Mouse (Mus musculus): ENCODE results near the gene Lpar2. TPM values are rescaled to one million over a fixed set of nuclear protein-coding genes. Genes with fewer than 3 reads are reported as not detected.

Lpar2 gene
- total RNA-seq (2017), result 0.11 to 2.0 TPM (median 0.48 TPM) in 3 replicates

DNA sequence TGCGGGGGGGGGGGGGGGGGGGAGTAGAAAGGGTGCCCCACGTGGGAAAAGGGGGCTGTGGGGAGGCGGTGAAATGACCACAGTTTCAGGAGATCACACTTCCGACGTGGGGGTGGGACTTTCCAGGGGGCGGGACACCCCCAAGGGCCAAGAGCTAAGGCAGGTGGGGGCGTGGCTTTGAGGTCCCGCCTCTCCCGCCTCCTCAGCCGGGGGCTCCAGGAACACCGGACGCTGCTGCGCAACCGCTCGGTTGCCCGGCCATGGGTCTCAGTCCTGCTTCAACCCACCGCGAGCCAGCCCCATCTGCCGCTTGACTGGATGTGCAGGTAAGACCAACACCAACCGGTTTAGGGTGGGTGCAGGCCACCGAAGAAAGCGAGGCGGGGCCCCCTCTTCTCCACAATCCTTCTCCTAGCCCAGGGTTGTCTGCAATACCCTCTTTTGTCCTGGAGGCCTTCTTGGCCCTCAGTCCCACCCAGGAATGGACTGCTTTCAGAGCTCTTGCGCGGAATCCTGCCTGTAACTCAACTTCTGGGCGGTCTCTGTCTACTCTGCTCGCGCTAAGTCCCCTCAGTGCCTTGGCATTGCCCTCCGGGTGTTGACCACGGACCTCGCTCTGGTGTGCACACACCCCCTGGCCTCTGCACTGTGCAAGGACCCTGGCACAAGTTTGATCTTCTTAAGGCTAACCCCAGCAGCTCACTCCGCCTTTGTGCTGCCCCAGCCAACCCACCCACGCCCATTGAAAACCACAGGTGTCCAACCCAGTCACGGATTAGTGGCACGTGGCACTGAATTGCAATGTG lies at the start of gene Lpar2:
Gene Lpar2 (plus strand): TSS at position 44 of the 806 bp plus-strand sequence.
- ATAC-seq (replicated peaks; ENCODE audit: insufficient number of reproducible peaks, low FRiP score, low TSS enrichment, poor library complexity, severe bottlenecking), result no peak

DNA sequence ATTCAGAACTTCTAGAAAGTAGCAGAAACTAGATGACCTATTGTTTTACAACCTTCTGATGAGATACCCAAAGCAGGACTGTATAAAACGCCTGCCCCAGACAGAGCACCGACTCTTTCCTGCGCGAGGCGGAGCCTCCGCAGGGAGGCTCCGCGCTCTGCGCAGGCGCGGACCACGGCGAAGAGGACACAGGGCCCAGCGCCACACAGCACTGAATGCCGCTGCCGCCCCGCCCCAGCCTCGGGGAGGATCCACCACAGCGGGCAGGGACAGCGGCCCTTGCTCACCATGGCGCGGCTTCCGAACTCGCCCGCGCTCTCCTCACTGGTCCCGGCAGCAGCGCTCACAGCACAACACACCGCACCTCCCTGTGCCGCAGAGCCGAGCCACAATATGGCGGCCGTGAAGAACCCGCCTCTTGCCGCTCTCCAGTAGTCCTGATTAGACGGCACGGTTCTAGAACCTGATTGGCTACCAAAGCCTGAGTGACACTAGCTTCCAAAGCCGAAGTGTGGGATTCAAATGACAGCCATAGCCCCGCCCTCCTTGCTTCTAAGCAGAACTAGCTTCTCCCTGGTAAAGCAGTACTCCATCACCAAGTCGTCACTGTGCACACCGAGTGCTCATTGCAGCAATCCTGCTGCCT lies 47.6 kb upstream of the Lpar2 start, which contains the start of gene Gm20422:
Gene Gm20422 (minus strand): TSS at position 384 of the 646 bp plus-strand sequence.
- peak; percentile 99 for ATAC-seq (replicated peaks; ENCODE audit: insufficient number of reproducible peaks, low FRiP score, low TSS enrichment, poor library complexity, severe bottlenecking)

DNA sequence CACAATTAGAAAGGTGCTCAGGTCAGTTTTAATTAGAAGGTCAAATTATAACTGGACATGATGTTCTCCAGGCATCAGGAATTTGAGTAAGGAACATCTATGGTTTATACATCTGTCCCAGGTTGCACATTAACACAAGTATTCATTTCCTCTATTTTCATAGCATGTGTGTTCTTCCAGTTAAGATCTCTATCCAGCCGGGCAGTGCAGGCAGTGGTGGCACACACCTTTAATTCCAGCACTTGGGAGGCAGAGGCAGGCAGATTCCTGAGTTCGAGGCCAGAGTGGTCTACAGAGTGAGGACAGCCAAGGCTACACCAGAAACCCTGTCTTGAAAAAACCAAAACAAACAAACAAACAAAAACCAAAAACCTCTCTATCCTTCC lies 47.1 kb upstream of the Lpar2 start:
- ATAC-seq (replicated peaks; ENCODE audit: insufficient number of reproducible peaks, low FRiP score, low TSS enrichment, poor library complexity, severe bottlenecking), result no peak

DNA sequence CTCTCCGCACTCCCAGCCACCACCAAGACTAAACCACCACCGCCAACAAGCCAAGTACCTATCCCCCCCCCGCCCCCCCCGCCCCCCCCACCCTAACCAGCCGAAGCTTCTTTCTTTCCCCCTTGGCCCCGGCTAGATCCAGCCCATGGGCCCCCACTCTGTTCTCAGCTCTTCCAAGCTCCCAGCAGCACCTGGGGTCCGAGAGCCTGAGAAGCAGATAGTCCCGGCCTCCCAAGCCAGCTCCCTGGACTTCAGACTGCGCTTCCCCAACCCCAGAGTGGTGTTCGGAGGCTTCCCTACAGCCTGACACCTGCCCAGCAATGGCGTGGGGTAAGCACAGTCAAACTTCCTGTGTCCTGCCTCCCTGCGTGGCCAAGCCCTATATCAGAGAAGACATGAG lies 45.1 kb upstream of the Lpar2 start:
- ATAC-seq (replicated peaks; ENCODE audit: insufficient number of reproducible peaks, low FRiP score, low TSS enrichment, poor library complexity, severe bottlenecking), result no peak

DNA sequence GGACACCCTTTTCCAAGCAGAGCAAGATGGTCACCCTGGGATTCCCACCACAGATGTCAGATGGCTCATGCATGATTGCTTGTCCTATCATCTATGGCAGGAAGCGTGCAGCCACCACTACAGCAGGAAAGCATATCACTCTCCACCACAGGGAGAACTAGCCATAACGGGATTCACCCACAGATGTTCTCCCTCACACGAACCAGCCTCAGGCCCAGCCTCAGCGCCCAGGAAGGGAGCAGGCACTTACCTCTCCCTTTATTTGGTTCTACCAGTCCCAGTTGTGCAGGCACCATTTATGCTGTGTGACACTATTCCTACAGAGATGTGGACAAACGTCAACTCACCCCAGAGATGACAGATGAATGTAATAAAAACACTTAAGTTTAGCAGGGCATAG lies 33.1 kb upstream of the Lpar2 start:
- no peak for ATAC-seq (replicated peaks; ENCODE audit: insufficient number of reproducible peaks, low FRiP score, low TSS enrichment, poor library complexity, severe bottlenecking)

DNA sequence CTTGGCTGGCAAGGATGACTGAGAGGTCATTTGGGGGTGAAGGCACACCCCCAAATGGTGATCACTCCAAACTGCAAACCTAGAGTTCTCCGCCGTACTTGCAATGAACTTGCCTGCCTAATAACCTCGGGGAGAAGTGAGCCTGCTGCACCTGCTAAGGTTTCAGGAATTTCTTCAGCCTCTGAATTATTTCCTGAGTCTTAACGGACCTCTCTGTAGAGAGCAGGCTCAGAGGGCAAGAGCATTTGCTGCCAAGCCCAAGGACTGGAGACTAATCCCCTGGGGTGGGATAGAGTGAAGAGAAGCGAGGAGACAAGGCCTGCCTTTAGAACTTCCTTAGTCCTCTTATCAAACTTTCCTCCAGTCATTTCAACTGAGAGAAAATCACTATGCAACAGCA lies 32.5 kb upstream of the Lpar2 start:
- ATAC-seq (replicated peaks; ENCODE audit: insufficient number of reproducible peaks, low FRiP score, low TSS enrichment, poor library complexity, severe bottlenecking), result no peak

DNA sequence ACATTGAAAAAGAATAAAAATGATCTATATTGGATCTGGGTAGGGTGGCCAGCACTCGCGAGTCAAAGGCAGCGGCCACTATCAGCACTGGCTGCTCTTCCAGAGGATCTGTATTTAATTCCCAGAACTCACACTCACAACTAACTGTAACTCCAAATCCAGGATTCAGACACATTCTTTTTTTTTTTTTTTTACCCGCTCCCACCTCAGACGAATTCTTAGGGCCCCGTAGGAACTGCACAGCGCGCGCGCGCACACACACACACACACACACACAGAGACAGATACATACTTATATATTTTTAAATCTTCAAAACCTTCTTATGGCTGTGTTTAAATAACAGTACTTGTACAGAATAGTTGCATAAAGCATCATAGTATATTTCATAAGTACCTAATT lies 31.9 kb upstream of the Lpar2 start:
- no peak for ATAC-seq (replicated peaks; ENCODE audit: insufficient number of reproducible peaks, low FRiP score, low TSS enrichment, poor library complexity, severe bottlenecking)

DNA sequence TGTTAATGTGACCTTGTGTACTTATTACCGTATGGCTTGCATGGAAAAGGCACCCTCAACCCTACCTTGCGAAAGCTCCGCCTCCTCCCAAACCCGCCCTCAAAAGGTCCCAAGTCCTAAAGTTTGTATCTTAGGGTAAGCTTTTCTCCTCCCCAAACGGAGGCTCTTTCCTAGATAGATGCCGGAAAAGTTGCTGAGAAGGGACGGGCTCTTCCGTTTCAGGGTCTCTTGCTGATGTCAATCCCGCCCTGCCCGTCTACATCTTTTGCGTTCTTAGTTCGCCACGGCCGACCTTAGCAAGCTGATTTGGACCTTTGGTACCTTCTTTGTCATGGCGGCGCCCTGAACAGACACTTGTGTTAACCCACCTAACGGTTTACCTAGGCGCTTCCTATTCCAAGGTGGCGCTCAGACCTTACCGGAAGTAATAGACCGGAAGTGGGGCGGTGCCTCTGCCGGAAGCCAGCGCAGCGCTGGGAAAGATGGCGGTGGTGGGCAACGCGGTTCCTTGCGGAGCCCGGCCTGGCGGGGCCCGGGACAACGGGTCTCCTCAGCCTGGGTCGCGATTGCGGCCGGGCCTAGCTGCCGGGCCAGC lies 31.4 kb upstream of the Lpar2 start, which contains the start of the genes Atp13a1 and Zfp866:
Gene Atp13a1 (plus strand): TSS at position 391 of the 595 bp plus-strand sequence.
Gene Zfp866 (minus strand): TSS at position 406 of the 595 bp plus-strand sequence.
- peak; percentile 93 for ATAC-seq (replicated peaks; ENCODE audit: insufficient number of reproducible peaks, low FRiP score, low TSS enrichment, poor library complexity, severe bottlenecking)

DNA sequence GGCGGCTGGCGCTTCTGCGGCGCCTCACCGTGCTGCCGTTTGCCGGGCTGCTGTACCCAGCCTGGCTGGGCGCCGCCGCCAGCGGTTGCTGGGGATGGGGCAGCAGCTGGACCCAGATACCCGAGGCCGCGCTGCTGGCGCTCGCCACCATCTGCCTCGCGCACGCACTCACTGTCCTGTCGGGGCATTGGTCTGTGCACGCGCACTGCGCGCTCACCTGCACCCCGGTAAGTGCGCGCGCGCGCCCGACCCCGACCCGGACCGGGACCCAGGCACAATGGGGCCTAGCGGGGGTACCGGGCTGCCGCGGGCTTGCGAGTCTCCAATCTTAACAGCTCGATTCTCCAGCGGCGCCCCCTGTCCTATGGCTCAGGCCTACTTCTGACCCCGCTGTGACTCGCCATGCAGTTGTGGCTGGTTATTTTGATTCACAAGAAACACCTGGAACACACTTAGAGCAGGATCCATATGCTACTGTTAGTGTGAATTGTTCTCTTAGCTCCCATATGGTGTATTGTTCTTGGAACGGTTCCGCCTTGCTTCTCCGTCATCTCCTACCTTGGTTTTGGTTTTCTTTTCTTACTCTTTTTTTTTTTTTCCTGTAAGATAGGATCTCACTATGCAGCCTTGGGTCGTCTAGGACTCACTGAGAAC lies 30.7 kb upstream of the Lpar2 start:
- no peak for ATAC-seq (replicated peaks; ENCODE audit: insufficient number of reproducible peaks, low FRiP score, low TSS enrichment, poor library complexity, severe bottlenecking)

DNA sequence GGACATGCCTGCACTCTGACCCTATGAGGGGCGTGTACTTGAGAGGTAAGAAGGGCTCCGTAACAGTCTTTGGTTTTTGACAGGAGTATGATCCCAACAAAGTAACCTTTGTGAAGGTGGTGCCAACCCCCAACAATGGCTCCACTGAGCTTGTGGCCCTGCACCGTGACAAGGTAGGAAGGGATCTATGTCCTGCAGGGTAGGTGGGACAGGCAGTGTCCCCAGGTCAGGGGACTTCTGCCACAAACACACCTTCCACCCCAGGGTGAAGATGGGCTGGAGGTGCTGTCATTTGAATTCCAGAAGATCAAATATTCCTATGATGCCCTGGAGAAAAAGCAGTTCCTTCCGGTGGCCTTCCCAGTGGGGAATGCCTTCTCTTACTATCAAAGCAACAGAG lies 28.6 kb upstream of the Lpar2 start:
- no peak for ATAC-seq (replicated peaks; ENCODE audit: insufficient number of reproducible peaks, low FRiP score, low TSS enrichment, poor library complexity, severe bottlenecking)

DNA sequence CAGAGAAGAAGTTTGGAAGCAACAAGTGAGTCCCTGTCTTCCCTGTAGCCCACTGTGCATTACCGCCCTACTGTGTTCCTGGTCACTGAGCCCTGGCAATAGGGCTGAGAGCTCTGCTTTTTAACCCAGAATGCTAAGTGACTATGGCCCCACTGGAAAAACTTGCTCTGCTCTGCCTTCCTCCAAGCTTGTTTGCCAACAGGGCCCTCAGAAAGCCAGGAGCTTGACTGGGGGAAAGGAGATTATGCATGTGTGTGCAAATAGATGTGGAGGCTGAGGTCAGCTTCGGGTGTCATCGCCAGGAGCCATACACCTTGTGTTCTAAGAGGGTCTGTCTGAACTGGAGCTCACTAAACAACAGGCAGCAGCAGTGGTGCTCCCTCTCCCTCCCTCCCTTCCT lies 28.1 kb upstream of the Lpar2 start:
- no peak for ATAC-seq (replicated peaks; ENCODE audit: insufficient number of reproducible peaks, low FRiP score, low TSS enrichment, poor library complexity, severe bottlenecking)

DNA sequence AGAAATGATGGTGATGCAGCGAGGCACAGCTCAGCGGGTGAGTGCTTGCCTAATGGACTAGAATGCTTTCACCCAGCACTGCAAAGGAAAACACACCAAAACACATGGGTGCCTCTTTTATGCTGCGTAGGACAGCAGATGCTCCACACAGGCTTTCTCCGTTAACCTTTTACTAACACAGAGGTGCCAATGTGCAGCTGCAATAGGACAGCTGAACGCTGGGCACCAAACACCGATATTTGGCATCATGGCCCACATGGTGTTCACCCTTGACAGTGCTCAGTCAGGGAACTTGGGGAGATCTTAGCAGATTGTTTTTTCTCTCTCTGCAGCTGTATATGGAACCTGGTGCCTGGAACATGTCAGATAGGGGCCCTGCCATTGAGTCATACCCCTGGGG lies 27.3 kb upstream of the Lpar2 start:
- ATAC-seq (replicated peaks; ENCODE audit: insufficient number of reproducible peaks, low FRiP score, low TSS enrichment, poor library complexity, severe bottlenecking), result no peak

DNA sequence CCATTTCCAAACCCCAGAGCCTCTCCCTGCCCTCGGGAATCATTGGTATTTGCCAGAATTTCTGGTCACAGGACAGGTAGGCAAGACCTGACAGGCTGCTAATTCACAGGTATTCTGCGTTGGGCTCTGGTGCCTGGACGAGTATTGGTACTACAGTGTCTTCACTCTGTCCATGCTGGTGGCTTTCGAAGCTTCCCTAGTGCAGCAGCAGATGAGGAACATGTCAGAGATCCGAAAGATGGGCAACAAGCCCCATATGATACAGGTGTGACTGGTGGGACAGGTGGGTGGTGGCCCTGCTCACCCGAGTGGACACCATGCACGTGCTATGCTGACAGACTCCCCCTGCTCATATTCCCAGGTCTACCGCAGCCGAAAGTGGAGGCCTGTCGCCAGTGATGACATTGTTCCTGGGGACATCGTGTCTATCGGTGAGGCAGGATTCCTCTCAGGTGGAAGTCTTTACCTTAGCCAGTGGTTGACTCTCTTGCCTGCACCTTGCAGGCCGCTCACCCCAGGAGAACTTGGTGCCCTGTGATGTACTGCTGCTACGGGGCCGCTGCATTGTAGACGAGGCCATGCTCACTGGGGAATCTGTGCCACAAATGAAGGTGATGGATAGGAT lies 25.4 kb upstream of the Lpar2 start:
- ATAC-seq (replicated peaks; ENCODE audit: insufficient number of reproducible peaks, low FRiP score, low TSS enrichment, poor library complexity, severe bottlenecking), result no peak

DNA sequence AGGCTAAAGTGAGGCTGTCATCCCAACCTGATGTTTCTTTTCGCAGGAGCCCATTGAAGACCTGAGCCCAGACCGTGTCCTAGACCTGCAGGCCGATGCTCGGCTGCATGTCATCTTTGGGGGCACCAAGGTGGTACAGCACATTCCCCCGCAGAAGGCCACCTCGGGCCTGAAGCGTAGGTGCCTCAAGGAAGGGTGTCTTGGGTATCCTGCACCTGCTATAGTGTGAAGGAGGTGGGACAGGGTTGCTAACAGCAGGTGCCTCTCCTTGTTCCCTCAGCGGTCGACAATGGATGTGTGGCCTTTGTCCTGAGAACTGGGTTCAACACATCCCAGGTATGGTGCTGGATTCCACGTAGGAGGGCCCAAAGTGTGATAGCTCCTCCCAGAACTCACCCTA lies 24.6 kb upstream of the Lpar2 start:
- ATAC-seq (replicated peaks; ENCODE audit: insufficient number of reproducible peaks, low FRiP score, low TSS enrichment, poor library complexity, severe bottlenecking), result no peak

DNA sequence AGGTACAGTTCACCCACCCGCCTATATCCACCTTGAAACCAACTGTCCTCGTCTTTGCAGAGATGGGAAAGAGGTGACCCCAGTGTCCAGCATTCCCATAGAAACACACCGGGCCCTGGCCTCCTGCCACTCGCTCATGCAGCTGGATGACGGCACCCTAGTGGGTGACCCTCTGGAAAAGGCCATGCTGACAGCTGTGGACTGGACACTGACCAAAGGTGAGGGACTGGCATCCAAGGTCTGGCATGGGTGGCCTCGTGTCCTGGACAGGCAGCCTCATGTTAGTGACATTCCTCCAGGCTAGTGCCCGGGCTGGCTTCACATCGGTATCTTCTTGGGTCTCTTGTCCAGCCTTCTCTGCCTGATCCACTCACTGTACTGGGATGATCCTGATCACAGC lies 23.0 kb upstream of the Lpar2 start:
- ATAC-seq (replicated peaks; ENCODE audit: insufficient number of reproducible peaks, low FRiP score, low TSS enrichment, poor library complexity, severe bottlenecking), result no peak

DNA sequence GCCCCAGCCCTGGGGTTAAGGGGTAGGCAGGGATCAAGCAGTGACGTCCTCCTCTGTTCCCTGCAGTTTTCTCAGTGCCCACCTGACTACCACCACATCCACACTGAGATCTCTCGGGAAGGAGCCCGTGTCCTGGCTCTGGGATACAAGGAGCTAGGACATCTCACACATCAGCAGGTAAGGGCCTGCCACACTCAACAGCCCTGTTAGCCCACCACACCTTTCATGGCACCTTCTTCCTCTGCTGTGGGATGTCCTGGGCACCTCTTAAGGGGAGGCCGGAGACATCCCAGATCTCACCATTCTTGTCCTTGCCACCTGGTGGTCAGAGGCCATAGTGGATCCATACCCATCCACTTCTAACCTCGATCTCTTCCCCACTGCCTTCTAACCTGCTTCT lies 22.3 kb upstream of the Lpar2 start:
- ATAC-seq (replicated peaks; ENCODE audit: insufficient number of reproducible peaks, low FRiP score, low TSS enrichment, poor library complexity, severe bottlenecking), result no peak

DNA sequence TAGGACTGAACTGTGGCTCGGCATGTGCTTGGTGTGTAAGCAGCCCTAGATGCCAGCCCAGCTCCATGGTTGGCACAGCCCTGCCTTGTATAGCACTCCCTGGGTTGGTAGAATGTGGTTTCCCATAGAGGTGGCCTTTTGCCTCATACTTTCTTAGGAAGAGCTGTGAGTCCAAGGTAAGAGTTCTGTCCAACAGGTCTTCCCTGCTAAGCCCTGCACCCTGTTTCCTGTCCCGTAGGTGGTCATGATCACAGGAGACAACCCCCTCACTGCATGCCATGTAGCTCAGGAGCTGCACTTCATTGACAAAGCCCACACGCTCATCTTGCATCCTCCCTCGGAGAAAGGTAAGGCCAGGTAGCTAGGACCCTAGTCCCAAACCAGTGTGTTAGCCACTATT lies 20.4 kb upstream of the Lpar2 start:
- ATAC-seq (replicated peaks; ENCODE audit: insufficient number of reproducible peaks, low FRiP score, low TSS enrichment, poor library complexity, severe bottlenecking), result no peak

DNA sequence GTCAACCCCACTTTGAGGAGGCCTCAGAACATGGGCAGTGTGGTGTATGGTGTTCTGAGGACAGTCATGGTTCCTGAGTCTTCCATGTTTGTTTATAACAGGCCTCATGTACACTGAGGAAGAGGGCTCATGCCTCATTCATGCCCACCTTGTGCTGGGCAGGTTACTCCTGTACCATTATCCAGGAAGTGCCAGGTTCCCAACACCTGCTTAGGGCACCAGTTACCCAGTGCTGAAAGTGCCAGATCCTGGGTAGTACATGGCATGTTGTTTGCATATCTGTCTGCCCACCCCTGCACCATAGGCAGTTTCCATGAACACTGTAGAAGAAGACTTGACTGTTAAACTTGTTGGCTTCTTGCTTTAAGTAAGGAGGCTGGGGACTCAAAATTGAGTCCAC lies 20.0 kb upstream of the Lpar2 start:
- no peak for ATAC-seq (replicated peaks; ENCODE audit: insufficient number of reproducible peaks, low FRiP score, low TSS enrichment, poor library complexity, severe bottlenecking)

DNA sequence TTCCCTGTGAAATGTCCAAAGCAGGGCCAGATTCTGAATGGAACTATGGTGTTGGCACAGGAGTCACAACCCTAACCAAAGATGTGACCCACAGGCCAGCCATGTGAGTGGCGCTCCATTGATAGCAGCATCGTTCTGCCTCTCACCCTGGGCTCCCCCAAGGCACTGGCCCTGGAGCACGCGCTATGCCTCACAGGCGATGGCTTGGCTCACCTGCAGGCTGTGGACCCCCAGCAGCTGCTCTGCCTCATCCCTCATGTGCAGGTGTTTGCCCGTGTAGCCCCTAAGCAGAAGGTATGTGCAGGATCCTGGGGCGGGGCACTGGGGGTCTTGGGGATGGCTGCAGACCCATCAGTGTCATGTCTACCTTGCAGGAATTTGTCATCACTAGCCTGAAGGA lies 18.9 kb upstream of the Lpar2 start:
- no peak for ATAC-seq (replicated peaks; ENCODE audit: insufficient number of reproducible peaks, low FRiP score, low TSS enrichment, poor library complexity, severe bottlenecking)
